Mouse (Mus musculus): ENCODE measurements around the gene Snx13. TPM values are rescaled to one million over a fixed set of nuclear protein-coding genes. Genes with fewer than 3 reads are reported as not detected.

The Snx13 gene
- polyA plus RNA-seq (2017; shearing (Covaris generic)), result 10 to 100 TPM; 16.6 to 29.9 TPM

DNA sequence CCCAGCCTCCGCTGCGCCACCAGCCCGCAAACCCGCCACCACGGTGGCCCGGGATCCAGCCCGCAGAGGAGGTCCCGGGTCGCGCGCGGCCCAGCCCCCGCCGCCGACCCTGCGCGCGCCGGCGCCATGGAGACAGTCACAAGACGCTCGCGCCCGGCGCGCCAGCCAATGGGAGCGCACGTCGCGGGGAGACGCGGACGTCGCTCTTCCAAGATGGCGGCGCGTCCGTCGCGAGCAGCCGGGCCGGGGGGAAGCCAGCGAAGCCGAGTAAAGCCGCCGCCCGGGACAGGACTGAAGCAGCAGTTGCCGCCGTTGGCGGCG, at the start of gene Snx13:
Gene Snx13 (plus strand): TSS at position 188 of the 321 bp plus-strand sequence.

Other genes with a start within 250 kb of the Snx13 start
- under 1 TPM; 0.38 to 0.70 TPM for gene Hdac9, start 130.1 kb upstream of the Snx13 start, polyA plus RNA-seq (2017; shearing (Covaris generic))
- gene Prps1l1, start 62.4 kb upstream of the Snx13 start, polyA plus RNA-seq (2017; shearing (Covaris generic)), result under 1 TPM; 0.10 to 0.75 TPM